Mouse (Mus musculus) megakaryocyte, embryonic 14.5 days (primary cell): ENCODE results near the gene Gm12184. TPM values are rescaled to one million over a fixed set of nuclear protein-coding genes. Genes with fewer than 3 reads are reported as not detected.
"Not testable (repeated sequence)": the region's sequence is repeated elsewhere in the genome, so short reads cannot be mapped to it uniquely, and the experiment has no call there.

Experiments used
- H3K27me3 ChIP-seq: replicated peaks from 2 replicates; pipeline ENCODE3; 2012; ENCODE audit warnings: inconsistent platforms
- H3K36me3 ChIP-seq: replicated peaks from 2 replicates; pipeline ENCODE3; 2012; ENCODE audit warnings: low read length, inconsistent platforms, mixed read lengths
- H3K4me1 ChIP-seq: 2 replicates; pipeline ENCODE4 v1.6.1; 2012; ENCODE audit warnings: inconsistent platforms
- H3K4me3 ChIP-seq: replicated peaks from 2 replicates; pipeline ENCODE3; 2012; ENCODE audit warnings: moderate library complexity, mild to moderate bottlenecking, inconsistent platforms
- H3K9me3 ChIP-seq: 2 replicates; pipeline ENCODE4 v1.6.1; 2012; ENCODE audit warnings: inconsistent platforms
- FLI1 ChIP-seq: IDR thresholded peaks from 2 replicates; pipeline ENCODE4 v1.6.1; 2012; ENCODE audit warnings: low read length, inconsistent platforms, mixed read lengths
- GATA1 ChIP-seq: IDR thresholded peaks from 3 replicates; pipeline ENCODE4 v1.6.1; 2012; ENCODE audit warnings: mixed read lengths, low read length, inconsistent platforms, borderline replicate concordance
- polyA plus RNA-seq: library from polyadenylated mRNA; stranded (reverse); fragments of >175 nt; gene quantifications from 2 replicates; pipeline ENCODE4 v1.2.3, GENCODE M21; 2012; ENCODE audit warnings: low replicate concordance; ENCODE audit not compliant: insufficient read depth

Gm12184 gene
- polyA plus RNA-seq, result 18.6 and 145 TPM in 2 replicates

DNA sequence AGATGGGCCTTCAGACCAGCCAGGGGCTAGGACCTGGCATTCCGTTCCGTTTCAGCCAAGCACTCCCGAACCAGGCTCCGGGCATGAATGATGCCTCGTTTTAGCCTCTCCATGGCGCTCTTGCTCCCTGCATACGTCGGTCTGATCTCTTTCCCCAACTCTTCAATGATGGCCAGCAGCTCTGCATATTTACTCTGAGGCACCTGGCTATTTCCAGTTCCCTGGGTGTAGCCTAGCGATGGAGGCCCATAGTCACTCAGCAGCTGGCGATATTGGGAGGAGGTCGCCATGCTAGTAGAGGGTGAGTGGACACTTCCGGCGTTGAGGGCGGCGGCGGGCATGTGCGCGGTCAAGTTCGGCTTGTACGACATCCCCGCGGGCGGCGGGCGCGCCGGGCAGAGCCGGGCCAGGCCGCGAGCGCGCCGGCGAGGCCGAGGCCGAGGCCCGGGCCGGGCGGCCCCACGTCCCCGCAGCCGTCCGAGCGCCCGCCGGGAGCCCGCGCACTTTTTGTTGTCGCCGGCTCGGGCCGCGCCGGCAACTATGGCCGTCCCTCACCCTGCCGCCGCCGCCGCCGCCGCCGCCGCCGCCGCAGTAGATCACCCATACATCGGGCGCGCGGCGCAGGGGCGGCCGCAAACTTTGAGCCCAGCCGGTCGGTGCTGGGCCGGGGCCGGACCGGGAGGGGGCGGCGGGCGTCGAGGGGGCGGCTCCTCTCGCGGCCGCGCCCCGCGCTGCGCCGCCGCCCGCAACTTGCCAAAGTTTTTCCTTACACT lies at the start of gene Gm12184, which contains the start of gene Trim7:
Gene Gm12184 (minus strand): TSS at position 677 of the 773 bp plus-strand sequence.
Gene Trim7 (plus strand): TSS at position 162 of the 773 bp plus-strand sequence.
- H3K36me3 ChIP-seq, H3K9me3 ChIP-seq, H3K27me3 ChIP-seq: not testable (repeated sequence)
- Histone ChIP-seq H3K4me3 (peak within 1 kb of the TSS; percentile 92), H3K4me1 (peaks cover 57% of the 10 kb centered on the region)

DNA sequence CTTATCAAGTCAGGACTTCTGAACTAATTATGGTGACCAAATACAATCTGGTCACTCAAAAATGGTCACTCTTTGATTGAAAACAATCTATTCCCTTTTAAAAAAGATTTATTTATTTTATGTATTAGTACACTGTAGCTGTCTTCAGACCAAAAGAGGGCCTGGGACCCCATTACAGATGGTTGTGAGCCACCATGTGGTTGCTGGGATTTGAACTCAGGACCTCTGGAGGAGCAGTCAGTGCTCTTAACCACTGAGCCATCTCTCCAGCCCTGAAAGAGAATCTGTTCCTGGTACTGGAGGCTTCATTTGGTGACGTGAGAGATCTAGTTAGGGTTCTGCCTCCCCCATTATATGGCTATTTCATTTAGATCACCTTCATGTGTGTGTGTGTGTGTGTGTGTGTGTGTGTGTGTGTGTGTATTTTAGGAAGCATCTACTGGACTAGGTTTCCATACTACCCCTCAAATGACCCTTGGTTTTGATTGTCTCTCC lies 48.9 kb upstream of the Gm12184 start:
- H3K4me3 ChIP-seq, result not testable (repeated sequence)

DNA sequence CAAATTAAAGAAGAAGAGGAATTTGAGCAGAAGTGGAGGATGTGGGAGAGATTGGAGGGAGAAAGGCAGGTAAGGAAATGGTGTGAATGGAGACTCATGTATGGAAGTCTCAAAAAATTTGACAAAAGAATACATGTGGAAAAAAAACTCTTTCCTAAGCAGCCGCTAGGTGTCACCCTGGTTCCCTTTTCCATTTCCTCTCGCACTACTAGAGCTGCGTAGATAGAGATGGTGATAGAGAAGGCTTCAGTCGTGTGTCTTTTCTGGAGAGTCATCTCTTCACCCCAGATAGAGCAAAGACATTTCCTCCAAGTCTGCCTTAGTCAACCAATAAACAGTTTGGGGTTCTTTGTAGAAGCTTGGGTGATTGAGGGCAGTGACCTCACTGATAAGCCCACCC lies 48.0 kb upstream of the Gm12184 start:
- no peak for TF ChIP-seq GATA1
- no peaks in the 10 kb centered on the region for H3K27me3 ChIP-seq
- H3K4me3 ChIP-seq, result peak overlapping the region; percentile 43
- H3K9me3 ChIP-seq, result peaks cover 3% of the 10 kb centered on the region
- H3K36me3 ChIP-seq, result peaks cover 24% of the 10 kb centered on the region
- H3K4me1 ChIP-seq, result peaks cover 50% of the 10 kb centered on the region

More for the DNA sequence above, 48.9 kb upstream of the Gm12184 start:
- Histone ChIP-seq H3K36me3 (peaks cover 30% of the 10 kb centered on the region), H3K4me1 (peaks cover 46% of the 10 kb centered on the region)
- not testable (repeated sequence) for H3K27me3 ChIP-seq, H3K9me3 ChIP-seq

DNA sequence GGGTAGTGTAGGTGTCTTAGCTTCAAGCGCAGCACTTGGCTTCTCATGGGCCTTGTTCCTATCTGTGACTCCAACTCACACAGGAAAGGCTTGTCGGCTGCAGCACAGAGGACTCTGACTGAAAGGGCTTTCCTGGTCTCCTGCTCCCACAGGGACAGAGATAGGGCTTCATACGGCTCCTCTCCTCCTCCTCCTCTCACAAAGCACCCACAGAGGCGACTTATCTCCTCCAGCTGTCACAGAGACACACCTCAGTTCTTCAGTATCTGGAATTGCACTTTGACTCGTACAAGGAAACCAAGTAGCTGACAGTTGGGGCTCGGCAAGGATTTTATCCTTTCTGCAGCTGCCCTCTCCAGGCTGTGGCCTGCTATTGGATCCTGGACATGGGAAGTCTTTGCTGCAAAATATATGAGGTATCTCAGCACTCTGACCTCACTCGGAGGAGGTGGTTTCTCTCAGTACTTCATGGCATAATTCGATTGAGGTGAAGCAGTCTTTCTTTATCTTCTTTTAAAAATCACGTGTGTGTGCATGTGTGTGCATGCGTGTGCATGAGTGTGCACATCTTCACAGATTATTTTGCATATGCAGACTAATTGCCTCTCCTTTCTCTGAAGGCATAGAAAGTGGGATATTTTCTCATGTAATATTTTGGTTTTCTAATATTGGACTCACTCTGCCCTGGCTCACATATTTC lies 47.3 kb upstream of the Gm12184 start:
- peaks cover 18% of the 10 kb centered on the region for H3K36me3 ChIP-seq
- peak overlapping the region; percentile 96 for H3K4me3 ChIP-seq
- no peaks in the 10 kb centered on the region for H3K9me3 ChIP-seq
- H3K27me3 ChIP-seq, result no peaks in the 10 kb centered on the region
- H3K4me1 ChIP-seq, result peaks cover 54% of the 10 kb centered on the region
- TF ChIP-seq FLI1, result no peak
- TF ChIP-seq GATA1, result no peak

DNA sequence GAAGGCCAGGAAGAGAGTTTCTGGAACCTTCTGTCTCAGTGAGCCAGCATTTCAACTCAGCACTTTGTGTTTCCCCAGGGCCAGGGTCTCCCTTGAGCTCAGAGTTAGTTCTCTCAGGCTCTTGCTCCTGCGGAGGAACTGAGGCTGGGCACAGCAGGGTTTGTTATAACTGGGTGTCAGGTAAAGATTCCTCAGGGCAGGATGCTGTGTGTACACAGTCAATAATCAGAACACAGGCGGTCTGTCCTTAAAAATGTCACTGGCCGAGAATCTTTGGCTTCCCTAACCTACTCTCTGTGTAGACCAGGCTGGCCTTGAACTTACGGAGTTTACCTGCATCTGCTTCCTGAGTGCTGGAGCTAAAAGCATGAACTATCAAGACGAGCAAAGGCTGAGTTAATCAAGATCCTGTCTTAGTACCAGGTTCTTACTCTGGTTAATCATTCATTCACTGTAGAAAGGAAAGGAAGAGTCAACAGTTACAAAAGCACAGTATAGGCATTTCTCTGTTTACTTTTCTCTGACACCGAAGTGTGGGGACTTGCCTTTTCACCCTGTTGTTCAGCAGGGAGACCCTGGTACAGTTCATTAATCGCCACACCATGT lies 46.3 kb upstream of the Gm12184 start:
- no peaks in the 10 kb centered on the region for H3K9me3 ChIP-seq
- H3K36me3 ChIP-seq, result peaks cover 18% of the 10 kb centered on the region
- peak overlapping the region; percentile 96 for H3K4me3 ChIP-seq
- TF ChIP-seq GATA1 (no peak), FLI1 (no peak)
- H3K4me1 ChIP-seq, result peaks cover 58% of the 10 kb centered on the region
- no peaks in the 10 kb centered on the region for H3K27me3 ChIP-seq

DNA sequence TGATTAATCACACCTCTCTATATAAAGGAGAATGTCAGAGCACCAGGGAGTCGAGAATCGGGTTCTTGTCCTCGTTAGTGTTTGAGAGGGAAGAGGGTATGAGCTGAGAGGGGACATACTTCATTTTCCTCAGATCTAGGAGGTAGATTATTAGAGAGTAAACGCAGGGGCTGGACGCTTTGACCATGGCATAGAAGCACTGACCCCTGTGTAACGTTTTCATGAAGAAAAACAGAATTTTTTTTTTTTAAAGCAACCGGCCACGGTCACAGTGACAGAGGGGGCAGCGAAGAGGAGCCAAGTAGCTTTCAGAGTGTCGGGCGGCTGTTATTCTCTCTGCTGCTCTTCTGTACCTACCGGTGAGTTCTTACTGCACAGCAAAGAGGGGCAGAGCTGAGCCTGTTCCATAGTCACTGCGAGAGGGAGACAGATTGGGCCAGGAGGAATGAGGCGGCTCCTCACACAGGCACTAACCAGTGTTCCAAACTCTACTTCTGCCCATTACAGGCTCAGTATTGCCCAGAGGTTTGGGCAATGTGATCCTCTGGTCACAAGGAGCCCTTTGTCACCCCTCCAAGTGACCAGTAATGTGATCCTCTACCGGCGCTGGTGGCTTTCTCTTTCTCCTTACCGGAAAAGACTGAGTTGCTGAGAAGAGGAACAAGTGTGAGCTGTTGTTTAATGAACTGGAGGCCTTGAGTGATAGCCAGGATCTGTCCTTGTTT lies 45.5 kb upstream of the Gm12184 start:
- H3K4me3 ChIP-seq, result peak overlapping the region; percentile 96
- H3K36me3 ChIP-seq, result peaks cover 18% of the 10 kb centered on the region
- H3K27me3 ChIP-seq, result no peaks in the 10 kb centered on the region
- TF ChIP-seq FLI1, result no peak
- TF ChIP-seq GATA1, result no peak
- peaks cover 58% of the 10 kb centered on the region for H3K4me1 ChIP-seq
- no peaks in the 10 kb centered on the region for H3K9me3 ChIP-seq

DNA sequence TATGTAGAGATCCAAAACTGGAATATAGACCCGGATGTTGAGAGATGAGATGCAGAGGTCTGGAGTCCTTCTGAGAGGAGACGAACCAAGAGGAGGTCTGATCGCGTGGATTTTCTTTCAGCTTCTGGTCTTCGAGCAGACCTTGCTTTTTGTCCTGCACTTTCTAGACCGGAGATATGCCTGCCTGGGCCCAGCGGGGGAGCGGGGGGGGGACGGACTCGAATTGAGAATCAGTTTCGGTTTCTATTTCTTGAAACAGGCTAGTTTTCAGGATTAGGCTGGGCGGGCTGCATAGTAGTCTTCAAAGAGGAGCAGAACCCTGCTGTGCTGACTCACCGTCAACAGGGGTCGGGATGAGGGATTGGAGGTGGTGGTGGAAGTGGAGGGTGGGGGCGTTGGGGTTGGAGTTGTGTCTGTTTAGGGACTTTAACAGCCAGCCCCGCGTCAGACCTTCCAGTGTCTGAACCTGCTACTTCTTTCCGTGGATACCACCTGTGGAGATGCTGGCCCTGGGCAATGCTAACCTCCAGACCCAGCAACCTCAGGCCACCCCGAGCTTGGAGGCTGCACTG lies 44.8 kb upstream of the Gm12184 start, which contains the start of gene Irgm1:
Gene Irgm1 (minus strand): TSS at position 483 of the 572 bp plus-strand sequence.
- peaks cover 23% of the 10 kb centered on the region for H3K36me3 ChIP-seq
- H3K27me3 ChIP-seq, result no peaks in the 10 kb centered on the region
- peak within 1 kb of the TSS; percentile 96 for H3K4me3 ChIP-seq
- peaks cover 64% of the 10 kb centered on the region for H3K4me1 ChIP-seq
- no peak for TF ChIP-seq FLI1
- no peak for TF ChIP-seq GATA1
- H3K9me3 ChIP-seq, result no peaks in the 10 kb centered on the region

DNA sequence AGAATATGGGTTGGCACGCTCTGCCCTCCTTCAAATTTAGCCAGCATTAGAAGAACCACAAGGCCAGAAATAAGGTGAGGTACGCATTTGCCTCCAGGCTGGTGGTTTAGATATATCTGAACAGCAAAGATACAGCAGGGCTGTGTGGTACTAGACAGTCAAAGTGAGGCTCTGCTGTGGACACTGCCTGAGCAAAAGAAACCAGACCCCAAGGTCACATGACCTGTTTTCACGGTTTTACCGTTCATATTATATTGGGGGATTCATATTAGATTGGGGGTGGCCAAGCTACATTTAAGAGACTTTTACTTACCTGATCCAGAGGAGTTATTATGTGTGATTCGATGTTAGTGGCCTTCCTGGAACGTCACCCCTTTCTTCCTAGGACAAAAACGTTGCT lies 44.3 kb upstream of the Gm12184 start:
- Histone ChIP-seq H3K4me3 (peak overlapping the region; percentile 96), H3K36me3 (peaks cover 26% of the 10 kb centered on the region), H3K4me1 (peaks cover 64% of the 10 kb centered on the region), H3K9me3 (no peaks in the 10 kb centered on the region), H3K27me3 (no peaks in the 10 kb centered on the region)
- TF ChIP-seq FLI1 (no peak), GATA1 (no peak)

DNA sequence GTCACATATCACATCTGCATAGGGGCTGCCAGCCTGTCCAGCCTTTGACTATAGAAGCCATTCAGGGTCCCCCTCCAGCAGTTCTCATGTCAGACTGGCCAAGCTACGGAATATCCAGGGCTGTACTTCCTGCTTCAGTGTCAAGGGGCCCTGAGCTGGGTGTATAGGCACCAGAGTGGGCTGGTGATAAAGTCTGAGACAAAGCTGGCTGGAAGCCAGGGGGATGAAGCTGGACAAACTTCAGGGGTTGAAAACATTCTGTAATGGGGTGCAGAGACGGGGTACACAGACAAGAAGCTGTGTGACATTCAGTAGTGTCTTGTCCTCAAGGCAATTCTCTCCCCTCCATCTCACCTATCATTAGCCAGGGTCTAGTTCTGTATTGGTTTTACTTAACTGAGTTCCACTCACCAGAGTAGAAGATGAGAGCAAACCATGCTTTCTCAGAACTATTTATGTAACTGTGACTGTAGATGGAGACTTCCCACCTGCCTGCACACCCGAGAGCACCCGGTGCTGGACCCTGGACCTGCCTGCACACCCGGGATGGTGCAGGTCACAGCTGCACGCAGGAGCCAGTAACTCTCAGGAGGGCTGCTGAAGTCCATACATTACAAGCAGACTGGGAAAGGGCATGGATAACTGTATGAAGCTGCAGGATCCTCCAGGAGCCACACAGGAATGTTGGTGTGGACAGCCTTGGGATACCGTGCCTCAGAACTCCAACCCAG lies 43.1 kb upstream of the Gm12184 start:
- peaks cover 61% of the 10 kb centered on the region for H3K4me1 ChIP-seq
- no peak for TF ChIP-seq GATA1
- TF ChIP-seq FLI1, result no peak
- no peaks in the 10 kb centered on the region for H3K9me3 ChIP-seq

More for the DNA sequence above, 43.1 kb upstream of the Gm12184 start:
- H3K27me3 ChIP-seq, result no peaks in the 10 kb centered on the region
- peaks cover 36% of the 10 kb centered on the region for H3K36me3 ChIP-seq
- peak overlapping the region; percentile 96 for H3K4me3 ChIP-seq
